Mouse (Mus musculus): ENCODE data around the gene Rbfox2. TPM values are rescaled to one million over a fixed set of nuclear protein-coding genes. Genes with fewer than 3 reads are reported as not detected.

The Rbfox2 gene
- total RNA-seq, 2 experiments from 2014 or later = 44.2 to 63.3 TPM

GRCm38 (mm10) chr15:77212818-77213217 is 94.0 kb downstream of the Rbfox2 start:
- intact Hi-C loops (cut with DNase I) = loop anchor here (1.0 kb wide), 1 partner anchor 60 kb away; no protein-coding TSS in a partner anchor
- DNase-seq = no peak

DNA sequence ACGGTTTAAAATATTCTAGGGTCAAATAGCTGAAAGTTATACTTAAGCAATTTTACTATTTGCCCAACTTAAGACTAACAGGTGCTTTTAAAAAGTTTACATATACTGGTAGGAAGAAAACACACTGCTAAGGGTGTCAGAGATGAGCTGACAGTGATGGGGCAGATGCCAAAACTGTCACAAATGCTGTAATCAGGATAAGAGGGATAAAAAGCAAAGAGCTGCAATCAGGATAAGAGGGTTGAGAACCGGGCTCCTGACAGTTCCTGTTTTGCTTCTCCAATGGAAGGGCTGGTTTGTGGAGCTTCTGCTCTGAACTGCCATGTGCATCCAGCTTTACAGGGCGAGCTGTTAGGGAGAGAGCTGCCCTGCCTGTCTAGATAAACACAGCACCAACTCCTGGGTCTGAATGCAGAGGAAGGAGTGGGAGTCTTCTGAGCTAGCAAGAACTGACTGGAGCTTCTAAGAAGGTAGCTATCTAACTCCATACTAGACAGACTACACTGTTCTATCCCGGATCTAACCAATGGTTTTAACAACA is 94.5 kb downstream of the Rbfox2 start:
- intact Hi-C loops (cut with DNase I) = no loop called here
- no peak for DNase-seq

GRCm38 (mm10) chr15:77206996-77207395 is 99.8 kb downstream of the Rbfox2 start:
- no peak for DNase-seq
- intact Hi-C loops (cut with DNase I) = no loop called here

- no peak for DNase-seq
- intact Hi-C loops (cut with DNase I) = no loop called here
Measured at GRCm38 (mm10) chr15:77204951-77205350, 101.9 kb downstream of the Rbfox2 start.

DNA sequence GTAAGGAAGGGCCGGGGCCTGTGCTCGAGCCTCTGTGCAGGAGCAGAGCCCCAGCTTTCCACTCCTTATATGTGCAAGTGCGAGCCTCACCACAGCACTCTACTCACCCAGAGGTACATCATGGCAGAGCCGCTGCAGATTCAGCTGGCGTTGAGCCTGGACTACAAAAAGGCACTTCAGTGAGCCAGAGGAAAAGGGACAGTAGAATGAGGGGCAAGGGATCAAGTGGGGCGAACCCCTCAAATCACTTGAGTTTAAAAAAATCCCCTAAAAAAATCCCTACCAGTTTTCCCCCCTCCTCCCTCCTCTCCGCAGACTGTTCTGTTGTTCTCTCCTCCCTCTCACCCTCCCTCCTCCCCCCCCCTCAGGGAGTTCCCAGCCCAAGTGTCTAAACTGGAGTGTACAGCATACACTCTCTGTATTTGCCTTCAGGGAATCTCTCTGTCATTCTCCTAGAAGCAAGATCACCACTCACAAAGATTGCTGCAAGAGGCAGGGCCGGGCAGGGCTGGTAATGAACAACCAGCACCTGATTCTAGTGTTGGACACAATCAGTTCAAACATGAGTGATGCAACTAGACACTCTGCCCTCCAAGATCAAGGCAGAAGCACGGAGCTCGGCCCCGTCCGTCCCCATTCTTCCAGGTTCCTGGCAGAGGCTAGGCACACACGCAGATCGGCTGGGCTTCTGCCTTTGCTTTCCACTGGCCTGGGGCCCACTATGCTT is 103.4 kb downstream of the Rbfox2 start:
- intact Hi-C loops (cut with DNase I) = no loop called here
- peak in 1 of 2 experiments; percentile 33 for DNase-seq

- intact Hi-C loops (cut with DNase I) = no loop called here
- no peak for DNase-seq
Measured at GRCm38 (mm10) chr15:77202881-77203254, 103.9 kb downstream of the Rbfox2 start.

DNA sequence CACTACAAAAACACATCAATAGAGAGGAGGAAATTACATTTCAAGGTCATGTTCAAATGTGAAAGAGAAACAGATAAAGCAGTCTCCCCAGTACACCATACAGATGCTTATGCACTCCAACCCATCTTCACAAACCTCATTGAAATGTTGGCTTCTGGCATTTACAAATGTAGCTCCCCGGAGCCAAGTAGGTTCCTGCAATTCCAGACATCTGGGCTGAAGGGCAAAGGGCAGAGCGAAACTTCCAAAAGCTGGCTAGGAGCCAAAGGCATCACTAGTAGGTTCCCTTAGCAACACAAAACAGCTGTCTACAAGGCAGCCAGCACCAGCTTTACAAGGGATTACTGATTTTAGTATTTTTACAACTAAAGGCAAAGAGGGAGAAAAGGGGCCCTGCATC is 104.6 kb downstream of the Rbfox2 start:
- intact Hi-C loops (cut with DNase I) = no loop called here
- DNase-seq = peak in 1 of 2 experiments; percentile 56

GRCm38 (mm10) chr15:77196827-77197226 is 110.0 kb downstream of the Rbfox2 start:
- intact Hi-C loops (cut with DNase I) = no loop called here
- DNase-seq = peak in 1 of 2 experiments; percentile 77

DNA sequence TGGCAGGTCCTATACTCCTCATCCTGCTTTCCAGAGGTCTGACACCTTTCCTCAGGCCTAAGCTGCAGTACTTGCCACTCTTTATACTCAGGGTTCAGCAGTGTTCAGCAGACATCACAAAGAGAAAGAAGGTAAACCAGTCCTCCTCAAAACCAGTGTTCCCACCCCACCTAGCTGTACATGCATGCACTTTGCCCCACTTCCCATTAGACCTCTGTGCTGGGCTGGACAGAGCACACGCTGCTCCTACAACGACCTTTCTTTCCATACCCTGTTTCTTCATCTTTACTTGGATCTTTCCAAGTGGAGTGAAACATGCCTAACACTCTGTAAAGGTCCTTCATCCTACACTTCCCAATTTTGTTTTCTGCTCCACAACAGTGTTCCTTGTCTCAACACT is 110.8 kb downstream of the Rbfox2 start:
- DNase-seq = no peak
- intact Hi-C loops (cut with DNase I) = no loop called here

DNA sequence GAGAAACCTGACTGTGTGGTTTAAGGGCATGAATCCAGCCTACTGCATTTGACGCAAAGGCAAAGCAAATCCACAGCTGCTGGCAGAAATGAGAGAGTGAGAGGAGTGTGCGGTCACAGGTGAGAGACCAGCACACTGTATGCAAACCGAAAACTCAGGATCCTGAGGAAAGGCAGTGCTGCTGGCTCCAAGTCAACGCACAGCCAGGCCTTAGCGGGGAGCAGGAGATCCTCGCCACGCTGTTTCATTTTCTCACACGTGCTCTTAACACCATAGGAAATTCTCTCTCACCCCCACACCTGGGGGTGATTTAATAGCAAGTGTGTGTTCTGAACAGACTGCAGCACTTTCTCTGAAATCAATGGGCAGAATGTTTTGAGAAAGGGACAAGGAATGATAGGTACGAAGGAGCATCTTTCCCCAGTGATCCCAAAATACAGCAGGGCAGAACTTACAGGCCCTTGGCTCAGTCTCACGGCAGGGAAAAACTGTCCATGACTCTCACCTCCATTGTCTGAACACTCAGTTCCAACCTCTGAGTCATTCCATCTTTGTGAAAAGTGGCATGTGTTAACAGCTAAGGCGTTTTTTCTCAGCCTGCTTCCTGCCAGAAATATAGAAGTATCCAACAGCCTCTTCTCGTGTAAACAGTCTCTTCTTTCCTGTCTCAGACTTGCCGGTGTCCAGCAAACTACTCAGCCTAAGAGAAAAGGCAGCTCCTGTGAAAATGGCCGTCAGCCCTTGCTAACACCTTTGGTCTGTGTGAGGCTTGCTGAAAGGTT is 114.5 kb downstream of the Rbfox2 start:
- no peak for DNase-seq
- intact Hi-C loops (cut with DNase I) = no loop called here

DNA sequence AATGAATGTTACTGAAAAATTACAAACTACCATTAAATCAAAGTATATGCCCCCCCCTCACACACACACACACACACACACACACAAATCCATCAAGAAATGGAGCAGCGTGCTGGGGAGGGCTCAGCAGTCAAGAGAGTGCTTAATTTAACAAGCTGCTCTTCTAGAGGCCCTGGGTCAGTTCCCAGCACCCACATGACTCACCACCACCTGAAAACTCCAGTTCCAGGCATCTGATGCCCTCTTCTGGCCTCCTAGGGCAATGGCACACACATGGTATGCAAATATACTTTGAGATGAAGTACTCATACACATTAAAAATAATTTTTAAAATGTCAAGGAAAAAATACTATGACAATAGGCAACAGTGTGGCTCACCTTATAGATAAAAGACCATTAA is 120.7 kb downstream of the Rbfox2 start:
- intact Hi-C loops (cut with DNase I) = no loop called here

GRCm38 (mm10) chr15:77185614-77186013 is 121.2 kb downstream of the Rbfox2 start:
- intact Hi-C loops (cut with DNase I) = no loop called here
- DNase-seq = no peak

More for the DNA sequence above, 120.7 kb downstream of the Rbfox2 start:
- DNase-seq = no peak

GRCm38 (mm10) chr15:77182800-77183199 is 124.0 kb downstream of the Rbfox2 start:
- DNase-seq = no peak
- intact Hi-C loops (cut with DNase I) = no loop called here

GRCm38 (mm10) chr15:77174018-77174417 is 132.8 kb downstream of the Rbfox2 start:
- intact Hi-C loops (cut with DNase I) = no loop called here
- DNase-seq = no peak

GRCm38 (mm10) chr15:77172414-77172813 is 134.4 kb downstream of the Rbfox2 start:
- intact Hi-C loops (cut with DNase I) = no loop called here
- no peak for DNase-seq

GRCm38 (mm10) chr15:77168781-77169180 is 138.0 kb downstream of the Rbfox2 start:
- DNase-seq = no peak
- intact Hi-C loops (cut with DNase I) = no loop called here

- intact Hi-C loops (cut with DNase I) = no loop called here
- no peak for DNase-seq
Measured at GRCm38 (mm10) chr15:77166225-77166732, 140.5 kb downstream of the Rbfox2 start.

DNA sequence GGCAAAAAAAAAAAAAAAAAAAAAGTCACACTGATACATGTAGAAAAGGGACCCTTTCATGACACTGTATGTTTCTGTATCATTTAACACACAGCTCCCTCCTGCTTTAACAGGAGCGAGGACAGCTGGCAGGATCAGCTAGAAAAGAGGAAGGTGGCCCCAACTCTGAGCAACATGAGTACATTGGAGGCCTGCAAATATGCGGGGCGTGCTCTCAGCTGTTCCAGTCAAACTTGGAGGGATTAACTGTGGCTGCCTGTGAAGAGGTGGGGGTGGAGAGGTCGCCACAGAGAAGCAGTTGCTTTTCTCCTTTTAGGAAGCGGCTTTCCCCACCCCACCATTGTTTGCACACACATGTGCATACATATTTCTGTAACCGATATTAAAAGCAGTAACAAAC is 143.5 kb downstream of the Rbfox2 start:
- DNase-seq = no peak
- intact Hi-C loops (cut with DNase I) = no loop called here

DNA sequence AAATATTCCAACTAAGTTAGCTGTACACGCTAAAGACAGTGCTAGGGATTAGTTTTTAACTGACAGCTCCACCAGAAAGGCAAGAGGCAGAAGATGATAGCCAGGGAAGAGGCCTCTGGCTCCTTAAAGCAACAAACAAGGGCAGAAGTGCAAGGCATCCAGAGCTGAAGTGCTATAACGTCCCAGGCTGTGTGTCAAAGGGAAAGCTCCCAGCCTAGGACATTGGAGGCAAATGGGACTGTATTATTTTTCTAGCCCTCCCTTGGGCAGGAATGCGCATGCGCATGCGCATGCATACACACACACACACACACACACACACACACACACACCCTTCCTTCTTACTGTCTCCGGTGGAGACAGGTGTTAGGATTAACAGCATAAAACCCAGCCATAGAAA is 143.9 kb downstream of the Rbfox2 start:
- DNase-seq = peak in 1 of 2 experiments; percentile 28
- intact Hi-C loops (cut with DNase I) = no loop called here

DNA sequence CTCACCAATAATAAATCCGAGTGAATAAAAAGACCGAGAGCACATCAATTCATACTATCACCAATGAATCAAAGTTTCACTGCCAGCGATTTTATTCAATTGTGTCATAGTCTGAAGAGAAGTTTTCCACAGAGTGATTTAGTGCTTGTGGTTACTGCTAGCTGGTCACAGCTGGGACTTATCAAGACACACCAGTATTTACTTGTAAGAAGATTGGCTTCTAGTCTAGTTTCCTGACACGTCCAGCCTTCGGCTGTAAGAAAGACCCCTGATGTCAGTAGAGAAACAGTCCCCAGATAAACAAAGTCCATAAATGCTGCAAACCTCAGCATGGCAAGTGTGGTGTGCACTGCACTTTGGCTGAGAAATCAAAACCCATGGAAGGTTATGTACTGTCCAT is 145.4 kb downstream of the Rbfox2 start:
- no peak for DNase-seq
- intact Hi-C loops (cut with DNase I) = no loop called here

DNA sequence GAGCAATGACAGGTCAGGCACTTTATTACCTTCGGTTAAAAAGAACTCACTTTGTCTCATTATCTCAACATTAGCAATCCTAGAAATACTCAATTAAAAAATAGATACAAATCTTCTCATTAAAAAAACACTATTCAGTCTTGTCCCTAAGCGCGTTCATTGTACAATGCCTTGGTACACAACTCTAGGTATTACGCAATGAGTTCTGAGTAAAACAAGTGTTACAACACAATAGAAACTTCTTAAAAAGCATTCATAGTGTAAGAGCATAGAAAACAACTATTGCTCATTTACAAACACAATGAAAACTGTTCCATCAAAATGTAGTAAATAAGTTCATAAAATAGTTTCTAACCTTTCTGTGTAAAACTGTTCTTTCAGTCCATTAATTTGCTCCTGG is 146.0 kb downstream of the Rbfox2 start:
- DNase-seq = no peak
- intact Hi-C loops (cut with DNase I) = no loop called here
